Comparison of ENCODE assay signal across 13 mouse cellular contexts in genomic region chrX:99534922-99535321, GRCm38 (mm10).
DNase-seq lines count a peak whose midpoint lies in the region; ATAC-seq and TF ChIP-seq lines count a peak whose summit lies in the region.
"Had no signal": no experiment of that assay in that cellular context is flagged by ENCODE, and none has a peak within 500 bp of the region (broad histone marks: within the 10 kb centered on the region; RNA-seq: fewer than 3 reads in every experiment).

No protein-coding gene starts in this region.

- TF ChIP-seq CTCF in midbrain, postnatal 0 days (IDR thresholded peaks at IDR 0.05) = no peak

- ATAC-seq in midbrain, postnatal 0 days (ENCODE audit: low FRiP score) = 0 out of 2 replicates have a peak, but pooled peaks have one; percentile 42

- H3K27ac ChIP-seq in midbrain, postnatal 0 days (ENCODE audit: low read depth, low read length) = no peak overlapping the region
- H3K27ac ChIP-seq: embryonic facial prominence, embryonic 15.5 days; heart, embryonic 15.5 days; lung, embryonic 15.5 days had no signal

- DNase-seq in adrenal gland, postnatal 36 days = peak; percentile 22 to 30
- DNase-seq in adrenal gland, adult 18-20 months (ENCODE audit: low spot score in 2 of 2) = no peak
- DNase-seq in layer of hippocampus, adult 11-12 months (ENCODE audit: low spot score) = peak; percentile 6
- DNase-seq in layer of hippocampus, adult 9-11 months = no peak
- peak; percentile 23 for DNase-seq in right cerebral cortex, postnatal 25 days
- DNase-seq in right cerebral cortex, postnatal 4 days = no peak
- DNase-seq in midbrain, postnatal 0 days (ENCODE audit: low spot score) = peak; percentile 10
- no peak for DNase-seq in T-cell, adult 2 months (ENCODE audit: low spot score)
- DNase-seq: cerebellum, adult 18-20 months had no signal

- H3K36me3 ChIP-seq in midbrain, postnatal 0 days (ENCODE audit: insufficient read depth, low read length) = no peaks in the 10 kb centered on the region
- H3K36me3 ChIP-seq: embryonic facial prominence, embryonic 15.5 days; heart, embryonic 15.5 days; lung, embryonic 15.5 days had no signal

- no peak overlapping the region for H3K4me2 ChIP-seq in midbrain, postnatal 0 days (ENCODE audit: low read depth, low read length, poor library complexity, severe bottlenecking)
- H3K4me2 ChIP-seq: embryonic facial prominence, embryonic 15.5 days; heart, embryonic 15.5 days; liver, embryonic 11.5 days; lung, embryonic 15.5 days had no signal

- no peaks in the 10 kb centered on the region for H3K9me3 ChIP-seq in midbrain, postnatal 0 days (ENCODE audit: low read length)
- H3K9me3 ChIP-seq: embryonic facial prominence, embryonic 15.5 days; heart, embryonic 15.5 days; lung, embryonic 15.5 days had no signal

- 58% methylated on average over 4 of the region's 4 CpGs for WGBS in midbrain, postnatal 0 days

- H3K27me3 ChIP-seq in midbrain, postnatal 0 days (ENCODE audit: insufficient read depth, low read length) = peaks cover 23% of the 10 kb centered on the region; the same call in 1 of the 2 replicates

- no peak overlapping the region for H3K4me3 ChIP-seq in midbrain, postnatal 0 days (ENCODE audit: low read depth, low read length)
- H3K4me3 ChIP-seq: embryonic facial prominence, embryonic 15.5 days; heart, embryonic 15.5 days; lung, embryonic 15.5 days had no signal

- no peak overlapping the region for H3K9ac ChIP-seq in midbrain, postnatal 0 days (replicated peaks; ENCODE audit: low read length, poor library complexity, severe bottlenecking)
- H3K9ac ChIP-seq: embryonic facial prominence, embryonic 15.5 days; heart, embryonic 15.5 days; lung, embryonic 15.5 days had no signal

- H3K4me1 ChIP-seq in midbrain, postnatal 0 days (ENCODE audit: insufficient read depth, low read length) = no peaks in the 10 kb centered on the region

Comparison
In these comparisons a context has a peak if more than half of its experiments do, and no peak if none do; other contexts are left out.
1. DNase-seq: peak in adrenal gland, postnatal 36 days (2 of 2), layer of hippocampus, adult 11-12 months (single experiment), right cerebral cortex, postnatal 25 days (single experiment) and midbrain, postnatal 0 days (single experiment); none in adrenal gland, adult 18-20 months (0 of 2), layer of hippocampus, adult 9-11 months (single experiment), right cerebral cortex, postnatal 4 days (single experiment) and T-cell, adult 2 months (single experiment).